Mouse (Mus musculus) kidney, adult 9 months (tissue): ENCODE results near the gene Kif6.

Experiments
- DNase-seq: peaks from one replicate; pipeline ENCODE4 v3.0.0; 2022

The Kif6 gene

GRCm38 (mm10) chr17:49933806-49934205 lies 318.9 kb downstream of the Kif6 start:
- no peak for DNase-seq

- no peak for DNase-seq
These were observed 319.6 kb downstream of the Kif6 start for GRCm38 (mm10) chr17:49934586-49934985.

- DNase-seq, result peak; percentile 72
These were observed 320.8 kb downstream of the Kif6 start for GRCm38 (mm10) chr17:49935602-49936205.

- DNase-seq, result no peak
These were observed 321.3 kb downstream of the Kif6 start for GRCm38 (mm10) chr17:49936214-49936613.

GRCm38 (mm10) chr17:49939146-49939545 lies 324.2 kb downstream of the Kif6 start:
- no peak for DNase-seq

- DNase-seq, result peak; percentile 14
These were observed 327.7 kb downstream of the Kif6 start for GRCm38 (mm10) chr17:49942674-49943073.

GRCm38 (mm10) chr17:49951491-49951855 lies 336.5 kb downstream of the Kif6 start:
- DNase-seq, result peak; percentile 77

GRCm38 (mm10) chr17:49951856-49952607 lies 337.1 kb downstream of the Kif6 start:
- peak; percentile 19 for DNase-seq

GRCm38 (mm10) chr17:49959021-49959420 lies 344.1 kb downstream of the Kif6 start:
- DNase-seq, result no peak
